Mouse (Mus musculus) testis, adult 2 months (tissue): ENCODE results near the gene Ppp1r14c. TPM values are rescaled to one million over a fixed set of nuclear protein-coding genes. Genes with fewer than 3 reads are reported as not detected.

ENCODE experiments used
- H3K27ac ChIP-seq: fragments of 200-500 bp; 2 replicates; pipeline ENCODE4 v1.5.1; 2012; ENCODE audit warnings: low read depth, low read length; ENCODE audit not compliant: control insufficient read depth, insufficient read depth
- H3K27me3 ChIP-seq: fragments of 200-500 bp; 2 replicates; pipeline ENCODE4 v1.6.1; 2012; ENCODE audit warnings: mild to moderate bottlenecking, low read length, moderate library complexity; ENCODE audit not compliant: control insufficient read depth, insufficient read depth
- H3K36me3 ChIP-seq: fragments of 200-500 bp; 2 replicates; pipeline ENCODE4 v1.6.1; 2012; ENCODE audit warnings: mild to moderate bottlenecking, low read length; ENCODE audit not compliant: control insufficient read depth, insufficient read depth
- H3K4me1 ChIP-seq: fragments of 200-500 bp; 2 replicates; pipeline ENCODE4 v1.6.1; 2012; ENCODE audit warnings: low read length; ENCODE audit not compliant: control insufficient read depth, insufficient read depth
- H3K4me3 ChIP-seq: fragments of 200-500 bp; 2 replicates; pipeline ENCODE4 v1.5.1; 2012; ENCODE audit warnings: low read depth, mild to moderate bottlenecking, low read length, moderate library complexity, mixed read lengths; ENCODE audit not compliant: control insufficient read depth
- CTCF ChIP-seq: fragments of 200-500 bp; IDR thresholded peaks from 2 replicates; pipeline ENCODE4 v1.5.1; 2012; ENCODE audit warnings: low read depth, mild to moderate bottlenecking, inconsistent platforms, low read length, moderate library complexity; ENCODE audit not compliant: control insufficient read depth, insufficient read depth, insufficient replicate concordance
- POLR2A ChIP-seq: fragments of 200-500 bp; IDR thresholded peaks from 2 replicates; pipeline ENCODE4 v1.6.1; 2012; ENCODE audit warnings: low read depth, mild to moderate bottlenecking, inconsistent platforms, low read length, moderate library complexity; ENCODE audit not compliant: control insufficient read depth
- polyA plus RNA-seq: library from polyadenylated mRNA; depleted of rRNA; stranded (reverse); fragments of >200 nt; gene quantifications from 2 replicates; pipeline ENCODE4 v1.2.3, GENCODE M21; 2012

Gene Ppp1r14c
- polyA plus RNA-seq, 1 experiment: 0.11 TPM

DNA sequence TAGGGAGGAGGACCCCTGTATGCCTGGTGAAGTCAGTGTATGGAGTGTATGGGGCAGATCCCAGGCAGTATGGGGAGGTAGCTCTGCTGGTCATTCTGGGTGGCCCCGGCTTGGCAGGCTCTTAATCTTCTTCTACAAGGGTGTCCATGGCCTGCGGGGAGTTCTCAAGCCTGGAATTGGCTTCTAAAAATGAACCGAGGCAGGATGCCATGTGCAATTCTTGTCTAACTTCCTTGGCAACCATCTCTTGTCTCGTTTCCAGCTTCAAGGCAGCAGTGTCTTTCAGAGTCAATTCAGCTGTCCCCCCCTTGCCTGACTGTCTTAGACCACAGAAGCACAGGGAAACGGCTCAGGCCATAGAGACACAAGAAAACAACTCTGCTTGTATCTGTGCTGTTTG is 28.3 kb downstream of the Ppp1r14c start:
- no peak for TF ChIP-seq CTCF
- TF ChIP-seq POLR2A: no peak
- no peak overlapping the region for H3K4me3 ChIP-seq
- no peaks in the 10 kb centered on the region for H3K36me3 ChIP-seq
- H3K27ac ChIP-seq: no peak overlapping the region
- H3K27me3 ChIP-seq: no peaks in the 10 kb centered on the region
- H3K4me1 ChIP-seq: no peaks in the 10 kb centered on the region

DNA sequence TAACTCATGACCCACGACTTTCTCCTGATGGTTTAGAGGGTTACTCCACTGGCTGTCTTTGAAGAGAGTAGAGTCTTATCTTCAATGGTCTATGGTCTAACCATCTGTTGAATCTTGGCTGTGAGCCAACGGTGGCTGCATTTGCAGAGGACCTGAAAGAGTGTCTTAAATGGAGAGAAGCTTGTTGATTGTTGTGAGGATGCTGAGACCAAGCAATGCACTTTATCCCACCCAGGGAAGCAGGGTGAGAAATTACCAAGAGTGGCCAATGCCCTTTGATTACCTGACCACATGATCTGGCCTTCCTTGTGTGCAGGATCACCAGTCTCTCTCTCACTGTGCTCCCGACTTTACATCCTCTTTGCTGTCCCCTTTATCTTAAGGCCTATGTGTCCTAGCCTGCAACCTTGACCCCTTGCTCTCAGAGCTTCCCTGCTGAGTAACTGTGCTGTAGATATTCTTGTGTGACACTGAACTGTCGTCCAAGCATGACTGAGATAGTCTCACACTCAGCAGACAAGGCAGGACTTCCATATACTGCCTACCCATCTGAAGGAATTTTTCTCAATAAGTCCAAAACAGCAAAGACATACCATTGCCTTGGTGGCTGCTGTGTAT is 28.9 kb downstream of the Ppp1r14c start:
- Histone ChIP-seq H3K4me1 (no peaks in the 10 kb centered on the region), H3K27ac (no peak overlapping the region), H3K27me3 (no peaks in the 10 kb centered on the region), H3K4me3 (no peak overlapping the region), H3K36me3 (no peaks in the 10 kb centered on the region)
- no peak for TF ChIP-seq CTCF
- no peak for TF ChIP-seq POLR2A

GRCm38 (mm10) chr10:3395341-3395931 is 29.6 kb downstream of the Ppp1r14c start:
- no peaks in the 10 kb centered on the region for H3K36me3 ChIP-seq
- H3K4me1 ChIP-seq: no peaks in the 10 kb centered on the region
- H3K27ac ChIP-seq: no peak overlapping the region
- TF ChIP-seq POLR2A: no peak
- TF ChIP-seq CTCF: no peak
- no peaks in the 10 kb centered on the region for H3K27me3 ChIP-seq
- H3K4me3 ChIP-seq: no peak overlapping the region

- no peak overlapping the region for H3K4me3 ChIP-seq
- no peaks in the 10 kb centered on the region for H3K27me3 ChIP-seq
- H3K4me1 ChIP-seq: no peaks in the 10 kb centered on the region
- TF ChIP-seq POLR2A (no peak), CTCF (no peak)
- H3K27ac ChIP-seq: no peak overlapping the region
- H3K36me3 ChIP-seq: no peaks in the 10 kb centered on the region
These were observed 30.3 kb downstream of the Ppp1r14c start for GRCm38 (mm10) chr10:3396008-3396795.

DNA sequence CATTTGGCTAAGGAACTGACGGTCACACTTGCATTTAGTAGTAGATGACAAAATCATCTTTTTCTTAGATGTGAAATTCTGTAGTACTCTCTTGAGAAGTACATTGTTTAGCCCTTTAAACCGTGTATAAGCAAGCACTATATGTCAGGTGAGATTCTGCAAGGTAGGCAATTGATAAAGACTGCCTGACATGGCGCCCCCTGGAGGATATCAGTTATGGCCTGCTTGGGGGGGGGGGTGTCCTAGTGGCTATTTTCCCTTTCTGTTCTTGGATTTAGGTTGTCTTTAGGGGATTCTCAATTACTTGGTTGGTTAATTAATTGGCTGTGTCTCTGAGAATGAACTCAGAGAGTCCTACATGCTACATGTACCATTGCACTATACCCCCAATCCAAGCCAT is 31.5 kb downstream of the Ppp1r14c start:
- H3K4me3 ChIP-seq: no peak overlapping the region
- H3K27me3 ChIP-seq: no peaks in the 10 kb centered on the region
- no peaks in the 10 kb centered on the region for H3K4me1 ChIP-seq
- TF ChIP-seq POLR2A: no peak
- TF ChIP-seq CTCF: no peak
- H3K36me3 ChIP-seq: no peaks in the 10 kb centered on the region
- H3K27ac ChIP-seq: no peak overlapping the region

DNA sequence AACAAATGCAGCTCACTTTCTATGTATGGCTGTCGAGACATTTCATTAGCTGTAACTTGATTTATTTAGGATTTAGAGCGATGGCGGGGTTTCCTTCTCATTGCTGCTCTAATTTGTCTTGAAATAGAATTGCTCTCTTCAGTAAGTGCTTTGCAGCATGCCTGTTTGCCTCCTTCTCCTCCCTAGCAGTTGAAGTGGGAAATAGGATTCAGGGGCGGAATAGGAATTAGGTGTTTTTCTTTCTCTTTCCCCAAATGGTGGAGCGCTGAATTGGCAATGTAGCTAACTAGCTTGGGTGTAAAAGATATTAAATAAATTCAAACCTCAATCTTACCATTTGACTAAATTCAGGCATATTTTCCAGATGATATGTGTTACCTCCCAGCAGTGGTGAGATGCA is 32.2 kb downstream of the Ppp1r14c start:
- H3K27me3 ChIP-seq: no peaks in the 10 kb centered on the region
- TF ChIP-seq POLR2A: no peak
- no peak for TF ChIP-seq CTCF
- no peaks in the 10 kb centered on the region for H3K36me3 ChIP-seq
- no peaks in the 10 kb centered on the region for H3K4me1 ChIP-seq
- no peak overlapping the region for H3K27ac ChIP-seq
- H3K4me3 ChIP-seq: no peak overlapping the region

DNA sequence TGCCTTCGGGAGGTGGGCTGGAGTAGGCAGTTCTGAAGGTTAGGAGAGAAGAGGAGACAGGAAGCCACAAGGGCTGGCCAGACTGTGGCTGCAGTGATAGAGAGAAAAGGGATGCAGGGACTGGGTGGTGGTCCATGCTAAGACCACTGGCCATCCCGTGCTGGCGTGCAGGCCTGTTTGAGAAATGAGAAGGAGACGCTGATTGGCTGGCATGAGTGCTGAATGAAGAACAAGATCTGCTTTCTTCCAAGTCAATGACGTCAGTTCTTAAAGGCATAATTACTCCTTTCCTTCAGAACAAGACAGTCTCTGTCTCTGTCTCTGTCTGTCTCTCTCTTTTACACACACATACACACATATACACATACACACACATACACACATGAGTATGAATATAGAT is 36.4 kb downstream of the Ppp1r14c start:
- TF ChIP-seq POLR2A (no peak), CTCF (no peak)
- no peak overlapping the region for H3K4me3 ChIP-seq
- H3K27me3 ChIP-seq: no peaks in the 10 kb centered on the region
- H3K36me3 ChIP-seq: no peaks in the 10 kb centered on the region
- no peak overlapping the region for H3K27ac ChIP-seq
- H3K4me1 ChIP-seq: no peaks in the 10 kb centered on the region; the same call in 1 of the 2 replicates
